Mouse (Mus musculus): ENCODE measurements around the gene Pepd. TPM values are rescaled to one million over a fixed set of nuclear protein-coding genes. Genes with fewer than 3 reads are reported as not detected.

Gene Pepd
- polyA plus RNA-seq, 1 experiment from 2014 or later, result 54.6 TPM

- Histone ChIP-seq H3K4me2 (no peak overlapping the region), H3K36me3 (peaks cover 24% of the 10 kb centered on the region), H3K27me3 (no peaks in the 10 kb centered on the region), H3K4me1 (replicated peaks) (peaks cover 42% of the 10 kb centered on the region), H3K4me3 (no peak overlapping the region), H3K27ac (0 out of 2 replicates have a peak overlapping the region, but pooled peaks have one; percentile 71), H3K9me3 (no peaks in the 10 kb centered on the region), H3K9ac (no peak overlapping the region)
- 86% methylated on average over 6 of the region's 6 CpGs for WGBS
- ATAC-seq (ENCODE audit: low FRiP score), result no peak
Observed at GRCm38 (mm10) chr7:35037408-35037807, 125.2 kb downstream of the Pepd start.

- peaks cover 27% of the 10 kb centered on the region for H3K4me1 ChIP-seq (replicated peaks)
Observed at GRCm38 (mm10) chr7:35040176-35040972, 128.2 kb downstream of the Pepd start.

GRCm38 (mm10) chr7:35041286-35042208 lies 129.4 kb downstream of the Pepd start:
- WGBS, result 88% methylated on average over 2 of the region's 2 CpGs
- Histone ChIP-seq H3K4me1 (replicated peaks) (peaks cover 16% of the 10 kb centered on the region), H3K4me3 (no peak overlapping the region), H3K4me2 (no peak overlapping the region), H3K27ac (no peak overlapping the region), H3K36me3 (peaks cover 59% of the 10 kb centered on the region), H3K27me3 (no peaks in the 10 kb centered on the region), H3K9me3 (no peaks in the 10 kb centered on the region), H3K9ac (no peak overlapping the region)
- ATAC-seq (ENCODE audit: low FRiP score), result no peak

More at GRCm38 (mm10) chr7:35040176-35040972, 128.2 kb downstream of the Pepd start:
- 93% methylated on average over 9 of the region's 9 CpGs for WGBS
- peaks cover 48% of the 10 kb centered on the region for H3K36me3 ChIP-seq
- H3K9me3 ChIP-seq, result no peaks in the 10 kb centered on the region
- H3K4me3 ChIP-seq, result no peak overlapping the region
- no peak for ATAC-seq (ENCODE audit: low FRiP score)
- no peak overlapping the region for H3K27ac ChIP-seq
- H3K9ac ChIP-seq, result no peak overlapping the region
- no peaks in the 10 kb centered on the region for H3K27me3 ChIP-seq
- H3K4me2 ChIP-seq, result no peak overlapping the region

GRCm38 (mm10) chr7:35042209-35042554 lies 130.0 kb downstream of the Pepd start:
- no peaks in the 10 kb centered on the region for H3K9me3 ChIP-seq
- H3K9ac ChIP-seq, result no peak overlapping the region
- H3K27ac ChIP-seq, result no peak overlapping the region
- H3K36me3 ChIP-seq, result peaks cover 64% of the 10 kb centered on the region
- no peak overlapping the region for H3K4me3 ChIP-seq
- no peak overlapping the region for H3K4me2 ChIP-seq
- no peak for ATAC-seq (ENCODE audit: low FRiP score)
- no peaks in the 10 kb centered on the region for H3K27me3 ChIP-seq
- H3K4me1 ChIP-seq (replicated peaks), result peaks cover 9% of the 10 kb centered on the region; the same call in 1 of the 2 replicates

GRCm38 (mm10) chr7:35042759-35043217 lies 130.6 kb downstream of the Pepd start:
- H3K9me3 ChIP-seq, result no peaks in the 10 kb centered on the region
- 0 out of 2 replicates have a peak, but pooled peaks cover 8% of the 10 kb centered on the region for H3K4me1 ChIP-seq (replicated peaks)
- no peak overlapping the region for H3K4me2 ChIP-seq
- H3K27ac ChIP-seq, result no peak overlapping the region
- H3K9ac ChIP-seq, result no peak overlapping the region
- H3K27me3 ChIP-seq, result no peaks in the 10 kb centered on the region
- H3K4me3 ChIP-seq, result no peak overlapping the region
- H3K36me3 ChIP-seq, result peaks cover 66% of the 10 kb centered on the region
- 93% methylated on average over 5 of the region's 5 CpGs for WGBS
- ATAC-seq (ENCODE audit: low FRiP score), result no peak

GRCm38 (mm10) chr7:35043266-35043817 lies 131.2 kb downstream of the Pepd start:
- H3K9me3 ChIP-seq, result no peaks in the 10 kb centered on the region
- H3K27me3 ChIP-seq, result no peaks in the 10 kb centered on the region
- no peak overlapping the region for H3K4me2 ChIP-seq
- H3K4me1 ChIP-seq (replicated peaks), result 0 out of 2 replicates have a peak, but pooled peaks cover 8% of the 10 kb centered on the region
- no peak; the same call in 1 of the 2 replicates for ATAC-seq (ENCODE audit: low FRiP score)
- H3K4me3 ChIP-seq, result no peak overlapping the region
- no peak overlapping the region for H3K9ac ChIP-seq
- H3K36me3 ChIP-seq, result peaks cover 65% of the 10 kb centered on the region
- WGBS, result 91% methylated on average over 10 of the region's 10 CpGs
- H3K27ac ChIP-seq, result no peak overlapping the region

- H3K36me3 ChIP-seq, result peaks cover 72% of the 10 kb centered on the region
- H3K27ac ChIP-seq, result no peak overlapping the region
- no peaks in the 10 kb centered on the region for H3K9me3 ChIP-seq
- H3K27me3 ChIP-seq, result no peaks in the 10 kb centered on the region
- no peak overlapping the region for H3K4me2 ChIP-seq
- WGBS, result 93% methylated on average over 2 of the region's 2 CpGs
- H3K4me1 ChIP-seq (replicated peaks), result 0 out of 2 replicates have a peak, but pooled peaks cover 5% of the 10 kb centered on the region
- H3K4me3 ChIP-seq, result no peak overlapping the region
- no peak overlapping the region for H3K9ac ChIP-seq
- ATAC-seq (ENCODE audit: low FRiP score), result no peak
Observed at GRCm38 (mm10) chr7:35044719-35045118, 132.5 kb downstream of the Pepd start.

GRCm38 (mm10) chr7:35046091-35046490 lies 133.9 kb downstream of the Pepd start:
- Histone ChIP-seq H3K36me3 (peaks cover 74% of the 10 kb centered on the region), H3K9ac (no peak overlapping the region), H3K27me3 (no peaks in the 10 kb centered on the region), H3K9me3 (no peaks in the 10 kb centered on the region), H3K27ac (no peak overlapping the region), H3K4me2 (no peak overlapping the region), H3K4me3 (no peak overlapping the region), H3K4me1 (replicated peaks) (0 out of 2 replicates have a peak, but pooled peaks cover 5% of the 10 kb centered on the region)
- ATAC-seq (ENCODE audit: low FRiP score), result no peak
- WGBS, result 96% methylated on average over 4 of the region's 4 CpGs

- Histone ChIP-seq H3K9me3 (no peaks in the 10 kb centered on the region), H3K27ac (no peak overlapping the region; the same call in 1 of the 2 replicates), H3K4me3 (no peak overlapping the region), H3K4me2 (no peak overlapping the region), H3K36me3 (peaks cover 36% of the 10 kb centered on the region), H3K4me1 (replicated peaks) (peaks cover 23% of the 10 kb centered on the region), H3K27me3 (no peaks in the 10 kb centered on the region), H3K9ac (no peak overlapping the region)
- ATAC-seq (ENCODE audit: low FRiP score), result no peak
- 85% methylated on average over 12 of the region's 12 CpGs for WGBS
Observed at GRCm38 (mm10) chr7:35050540-35050939, 138.4 kb downstream of the Pepd start.

- 90% methylated on average over 3 of the region's 3 CpGs for WGBS
- Histone ChIP-seq H3K4me2 (no peak overlapping the region), H3K4me3 (no peak overlapping the region), H3K9ac (no peak overlapping the region), H3K4me1 (replicated peaks) (peaks cover 31% of the 10 kb centered on the region), H3K36me3 (peaks cover 16% of the 10 kb centered on the region), H3K27me3 (no peaks in the 10 kb centered on the region), H3K9me3 (no peaks in the 10 kb centered on the region), H3K27ac (no peak overlapping the region)
- no peak for ATAC-seq (ENCODE audit: low FRiP score)
Observed at GRCm38 (mm10) chr7:35053161-35053560, 141.0 kb downstream of the Pepd start.

- Histone ChIP-seq H3K4me3 (peak overlapping the region; percentile 76; the same call in 1 of the 2 replicates), H3K4me2 (peak overlapping the region; percentile 93), H3K27ac (no peak overlapping the region), H3K4me1 (replicated peaks) (peaks cover 31% of the 10 kb centered on the region), H3K9me3 (no peaks in the 10 kb centered on the region), H3K36me3 (peaks cover 10% of the 10 kb centered on the region), H3K9ac (no peak overlapping the region; the same call in 1 of the 2 replicates), H3K27me3 (no peaks in the 10 kb centered on the region)
- WGBS, result 89% methylated on average over 1 of the region's 1 CpGs
- no peak for ATAC-seq (ENCODE audit: low FRiP score)
Observed at GRCm38 (mm10) chr7:35054286-35054685, 142.1 kb downstream of the Pepd start.

Measured in hindbrain, embryonic 13.5 days (tissue).